Mouse (Mus musculus): Measurements from ENCODE around the gene Slc17a9.
A peak's percentile ranks its signal among the peaks of the same experiment; 100 is the strongest.

The Slc17a9 gene

GRCm38 (mm10) chr2:180755896-180756295 is 30.8 kb downstream of the Slc17a9 start:
- DNase-seq, result peak; percentile 48 to 86

GRCm38 (mm10) chr2:180756786-180757185 is 31.7 kb downstream of the Slc17a9 start:
- no peak for DNase-seq

- DNase-seq, result no peak
These were observed 33.6 kb downstream of the Slc17a9 start for GRCm38 (mm10) chr2:180758513-180759263.

- no peak for DNase-seq
These were observed 39.9 kb downstream of the Slc17a9 start for GRCm38 (mm10) chr2:180764986-180765385.

GRCm38 (mm10) chr2:180765713-180766112 is 40.6 kb downstream of the Slc17a9 start:
- DNase-seq, result no peak

- no peak for DNase-seq
These were observed 50.2 kb downstream of the Slc17a9 start for GRCm38 (mm10) chr2:180775223-180775622.

GRCm38 (mm10) chr2:180775641-180776040 is 50.6 kb downstream of the Slc17a9 start:
- no peak for DNase-seq

- no peak for DNase-seq
These were observed 51.7 kb downstream of the Slc17a9 start, which contains the start of gene Bhlhe23 for GRCm38 (mm10) chr2:180776793-180777192. TSS of gene Bhlhe23 (minus strand) at chr2:180776900.

- DNase-seq, result peak; percentile 12 to 75
These were observed 54.4 kb downstream of the Slc17a9 start for GRCm38 (mm10) chr2:180779226-180780104.

- no peak for DNase-seq
These were observed 55.2 kb downstream of the Slc17a9 start for GRCm38 (mm10) chr2:180780282-180780681.

- peak; percentile 33 to 78 for DNase-seq
These were observed 61.7 kb downstream of the Slc17a9 start for GRCm38 (mm10) chr2:180786732-180787131.

GRCm38 (mm10) chr2:180787566-180788232 is 62.6 kb downstream of the Slc17a9 start:
- DNase-seq, result no peak

- peak in 1 of 2 experiments; percentile 12 for DNase-seq
These were observed 63.3 kb downstream of the Slc17a9 start for GRCm38 (mm10) chr2:180788386-180788785.

GRCm38 (mm10) chr2:180788843-180789242 is 63.8 kb downstream of the Slc17a9 start:
- peak; percentile 14 to 30 for DNase-seq

- peak; percentile 25 to 73 for DNase-seq
These were observed 66.6 kb downstream of the Slc17a9 start for GRCm38 (mm10) chr2:180791674-180792073.

Measured in kidney, postnatal 36 days (tissue).